Mouse (Mus musculus): ENCODE data around the gene Umod.

Umod gene

GRCm38 (mm10) chr7:119479256-119479655, at the start of gene Umod:
Umod (minus strand) TSS chr7:119479282.
- no peak for DNase-seq (ENCODE audit: low read depth in 2 of 2, low spot score in 2 of 2)

GRCm38 (mm10) chr7:119528617-119529016, 49.5 kb upstream of the Umod start:
- DNase-seq (ENCODE audit: low read depth in 2 of 2, low spot score in 2 of 2) = no peak

DNA sequence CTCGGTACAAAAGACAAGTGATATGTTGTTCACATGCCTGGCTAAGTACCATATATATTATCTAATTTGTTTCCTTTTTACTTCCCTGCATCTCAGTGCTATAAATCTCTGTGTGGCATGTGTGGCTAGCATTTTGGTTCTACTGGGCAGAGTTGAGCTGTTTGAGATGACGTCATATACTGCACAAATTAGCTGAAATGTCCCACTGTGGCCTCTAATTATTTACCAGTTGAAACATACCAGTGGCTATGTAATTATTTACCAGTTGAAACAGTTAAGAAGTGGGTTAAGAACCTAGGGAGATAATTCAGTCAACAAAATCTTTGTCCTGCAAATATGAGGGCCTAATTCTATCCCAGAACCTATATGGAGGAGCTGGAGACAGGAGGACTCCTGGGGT, 48.5 kb upstream of the Umod start:
- DNase-seq (ENCODE audit: low read depth in 2 of 2, low spot score in 2 of 2) = no peak

GRCm38 (mm10) chr7:119527135-119527534, 48.1 kb upstream of the Umod start:
- DNase-seq (ENCODE audit: low read depth in 2 of 2, low spot score in 2 of 2) = no peak

GRCm38 (mm10) chr7:119526486-119526885, 47.4 kb upstream of the Umod start:
- no peak for DNase-seq (ENCODE audit: low read depth in 2 of 2, low spot score in 2 of 2)

- DNase-seq (ENCODE audit: low read depth in 2 of 2, low spot score in 2 of 2) = no peak
These were observed 46.8 kb upstream of the Umod start for GRCm38 (mm10) chr7:119525881-119526281.

GRCm38 (mm10) chr7:119523389-119523788, 44.3 kb upstream of the Umod start, which contains the start of gene Pdilt:
Pdilt (minus strand) TSS chr7:119523489.
- DNase-seq (ENCODE audit: low read depth in 2 of 2, low spot score in 2 of 2) = no peak

DNA sequence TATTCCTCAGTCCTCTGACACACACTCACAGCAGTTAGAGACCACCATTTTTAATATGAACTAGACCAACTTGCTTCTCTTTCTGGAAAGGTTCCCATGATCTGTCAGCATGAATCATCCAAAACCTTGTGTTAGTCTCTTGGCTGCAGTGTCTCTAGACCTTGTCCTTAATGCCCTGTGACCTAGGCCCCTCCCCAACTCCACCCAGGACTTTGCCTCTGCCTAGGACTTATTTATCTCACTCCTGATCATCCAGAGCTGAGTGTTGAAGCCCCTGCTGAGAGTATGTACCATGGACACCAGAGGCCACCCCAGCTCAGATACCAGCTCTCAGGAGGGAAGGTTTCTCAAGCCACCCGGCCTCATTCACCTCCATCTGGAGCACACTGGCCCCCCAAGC, 43.3 kb upstream of the Umod start:
- no peak for DNase-seq (ENCODE audit: low read depth in 2 of 2, low spot score in 2 of 2)

DNA sequence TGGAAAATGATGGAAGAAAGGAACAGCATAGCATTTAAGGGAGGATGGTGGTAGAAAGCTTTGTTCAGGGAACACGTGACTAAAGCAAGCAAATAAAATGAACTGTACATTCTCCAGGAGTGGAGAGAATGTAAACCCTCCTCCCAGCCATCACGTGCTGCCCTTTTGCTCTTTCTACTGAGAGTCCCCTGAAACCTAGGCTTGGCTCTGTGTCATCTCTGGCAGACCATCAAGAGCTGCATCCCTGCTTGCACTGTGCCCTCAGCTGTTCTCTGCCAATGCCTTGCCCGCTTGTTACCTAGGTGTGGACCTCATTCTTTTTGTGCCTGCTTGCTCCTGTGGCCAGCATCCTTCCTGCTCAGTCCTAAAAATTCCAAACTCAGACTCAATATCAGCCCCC, 42.7 kb upstream of the Umod start:
- DNase-seq (ENCODE audit: low read depth in 2 of 2, low spot score in 2 of 2) = no peak

- DNase-seq (ENCODE audit: low read depth in 2 of 2, low spot score in 2 of 2) = no peak
These were observed 40.6 kb upstream of the Umod start for GRCm38 (mm10) chr7:119519654-119520053.

- no peak for DNase-seq (ENCODE audit: low read depth in 2 of 2, low spot score in 2 of 2)
These were observed 40.1 kb upstream of the Umod start, which contains the start of gene Acsm5 for GRCm38 (mm10) chr7:119519163-119519562. Acsm5 (plus strand) TSS chr7:119519463.

DNA sequence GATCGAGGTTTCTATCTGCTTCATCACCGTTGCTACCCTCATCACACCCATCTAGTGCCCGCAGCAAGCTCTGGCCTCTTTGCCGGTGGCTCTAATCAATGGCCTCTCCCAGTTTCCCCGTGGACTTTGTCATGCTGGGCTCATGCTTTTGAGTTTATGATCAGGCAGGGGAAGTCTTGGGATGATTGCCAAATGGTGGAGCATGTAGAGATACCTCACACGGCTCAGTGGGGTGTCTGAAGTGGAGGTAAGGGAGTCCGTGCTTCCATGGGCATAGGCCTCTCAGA, 37.1 kb upstream of the Umod start:
- DNase-seq (ENCODE audit: low read depth in 2 of 2, low spot score in 2 of 2) = no peak

- DNase-seq (ENCODE audit: low read depth in 2 of 2, low spot score in 2 of 2) = no peak
These were observed 36.6 kb upstream of the Umod start for GRCm38 (mm10) chr7:119515492-119516271.

DNA sequence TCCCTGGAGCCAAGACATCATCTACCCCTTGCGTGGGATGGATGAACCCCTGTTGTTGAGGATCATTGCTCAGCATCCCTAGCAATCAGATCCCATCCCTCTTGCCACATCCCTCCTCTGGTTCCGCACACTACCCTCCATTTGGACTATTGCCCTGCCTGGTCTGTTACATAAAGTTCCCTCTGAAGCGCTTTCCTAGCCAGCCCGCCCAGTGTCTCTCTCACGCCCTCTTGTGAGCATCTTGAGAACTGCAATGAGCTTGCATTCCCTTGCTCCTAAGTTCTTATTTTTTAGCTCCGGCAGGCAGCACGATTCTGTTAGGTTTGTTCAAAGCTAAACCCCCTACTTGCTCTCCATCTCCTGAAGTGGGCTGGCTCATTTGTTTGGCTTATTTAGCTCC, 34.0 kb upstream of the Umod start:
- DNase-seq (ENCODE audit: low read depth in 2 of 2, low spot score in 2 of 2) = no peak

- DNase-seq (ENCODE audit: low read depth in 2 of 2, low spot score in 2 of 2) = no peak
These were observed 32.1 kb upstream of the Umod start for GRCm38 (mm10) chr7:119511143-119511542.

- no peak for DNase-seq (ENCODE audit: low read depth in 2 of 2, low spot score in 2 of 2)
These were observed 11.1 kb upstream of the Umod start for GRCm38 (mm10) chr7:119490041-119490780.

DNA sequence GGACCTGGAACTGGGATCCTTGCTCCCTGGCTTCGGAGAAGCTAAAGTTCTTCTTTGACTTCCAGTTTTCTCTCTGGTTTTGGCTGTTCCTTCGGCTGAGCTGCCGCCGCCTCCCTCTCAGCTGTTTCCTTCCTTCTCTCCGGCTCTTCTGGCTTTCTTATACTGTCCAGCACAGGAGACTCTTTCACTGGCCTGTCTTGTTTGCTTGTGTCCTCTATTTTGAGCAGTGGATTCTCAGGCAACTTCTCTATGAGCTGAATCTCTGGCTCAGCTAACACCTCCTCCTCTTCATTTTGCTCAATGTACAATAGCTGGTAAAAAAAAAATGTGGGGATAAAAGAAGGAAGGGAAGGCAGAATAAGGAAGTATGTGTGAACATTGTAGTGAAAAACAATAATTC, 7.6 kb upstream of the Umod start:
- DNase-seq (ENCODE audit: low read depth in 2 of 2, low spot score in 2 of 2) = no peak

DNA sequence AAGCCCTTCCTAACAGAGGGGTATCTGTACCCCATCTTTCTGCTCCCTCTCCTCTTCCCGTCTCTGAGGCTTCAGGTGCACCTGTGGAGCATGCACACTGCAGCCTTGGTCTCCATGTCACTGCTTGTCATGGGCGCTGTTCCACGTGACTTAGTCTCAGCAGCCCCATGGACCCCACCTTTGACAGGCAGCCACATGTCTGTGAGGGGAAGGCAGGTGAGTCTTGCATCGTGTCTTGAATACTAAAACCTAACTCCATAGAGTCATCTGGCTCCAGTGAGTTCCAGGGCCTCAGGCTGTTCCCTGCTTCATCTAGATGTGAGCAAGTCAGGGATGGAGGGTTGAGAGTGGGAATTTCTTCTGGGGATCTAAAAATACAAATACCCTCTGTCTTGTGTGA, 5.1 kb upstream of the Umod start:
- DNase-seq (ENCODE audit: low read depth in 2 of 2, low spot score in 2 of 2) = no peak

DNA sequence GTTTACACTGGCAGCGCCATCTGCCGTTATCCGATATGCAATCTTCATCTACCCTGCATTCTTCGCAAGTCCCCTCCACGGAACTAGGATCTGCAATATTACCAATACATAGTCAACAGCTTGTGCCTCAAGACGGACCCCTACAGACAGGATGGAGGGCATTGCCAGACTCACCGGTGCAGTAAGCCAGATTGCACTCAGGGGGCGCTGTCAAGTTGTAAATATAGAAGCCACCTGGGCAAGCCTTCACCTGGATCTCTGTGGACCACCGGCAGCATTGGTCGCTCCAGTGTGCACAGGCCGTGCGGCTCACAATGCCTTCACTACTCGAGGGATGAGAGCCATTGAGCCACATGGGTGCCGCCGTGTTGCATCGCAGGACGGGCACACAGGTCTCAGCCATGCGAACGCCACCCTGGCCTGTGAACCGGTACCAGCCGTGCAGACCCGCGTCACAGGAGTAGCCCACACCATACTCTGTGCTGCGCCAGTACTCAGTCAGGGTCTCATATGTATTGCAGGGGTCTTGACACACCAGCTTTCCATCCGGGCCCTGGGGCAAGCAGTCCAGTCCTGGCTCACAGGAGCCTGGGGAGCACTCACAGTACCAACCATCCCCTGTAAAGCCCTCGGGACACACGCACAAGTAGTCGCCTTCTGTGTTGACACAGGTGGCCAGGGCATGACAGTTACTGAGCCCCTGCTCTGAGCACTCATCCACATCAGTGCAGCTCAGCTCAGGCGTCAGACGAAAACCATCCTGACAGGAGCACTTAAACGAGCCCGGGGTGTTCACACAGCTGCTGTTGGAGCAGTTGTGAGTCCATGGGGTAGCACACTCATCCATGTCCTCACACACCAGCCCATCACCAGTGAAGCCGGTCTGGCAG, 2.3 kb downstream of the Umod start:
- no peak for DNase-seq (ENCODE audit: low read depth in 2 of 2, low spot score in 2 of 2)

DNA sequence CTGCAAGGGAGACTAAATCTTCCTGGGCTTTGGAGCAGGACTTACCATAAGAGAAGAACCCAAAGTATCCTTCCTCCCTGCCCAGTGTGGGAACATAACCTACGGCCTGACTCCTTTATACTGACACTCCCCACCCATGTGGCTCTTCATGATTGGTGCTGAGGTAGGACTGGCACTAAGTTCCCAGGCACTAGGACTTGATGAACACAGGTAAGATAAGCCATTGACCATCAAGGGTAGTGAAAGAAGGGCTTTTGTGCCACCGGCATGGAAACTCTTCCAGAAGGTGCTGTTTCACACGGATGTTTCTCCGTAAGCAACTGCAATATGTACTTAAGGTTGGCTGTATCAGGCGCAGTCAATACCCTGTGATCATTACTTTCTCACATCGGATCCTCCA, 19.9 kb downstream of the Umod start, which contains the start of gene Gp2:
TSS of gene Gp2 (minus strand) at position 101 of the 400 bp plus-strand sequence.
- DNase-seq (ENCODE audit: low read depth in 2 of 2, low spot score in 2 of 2) = no peak

DNA sequence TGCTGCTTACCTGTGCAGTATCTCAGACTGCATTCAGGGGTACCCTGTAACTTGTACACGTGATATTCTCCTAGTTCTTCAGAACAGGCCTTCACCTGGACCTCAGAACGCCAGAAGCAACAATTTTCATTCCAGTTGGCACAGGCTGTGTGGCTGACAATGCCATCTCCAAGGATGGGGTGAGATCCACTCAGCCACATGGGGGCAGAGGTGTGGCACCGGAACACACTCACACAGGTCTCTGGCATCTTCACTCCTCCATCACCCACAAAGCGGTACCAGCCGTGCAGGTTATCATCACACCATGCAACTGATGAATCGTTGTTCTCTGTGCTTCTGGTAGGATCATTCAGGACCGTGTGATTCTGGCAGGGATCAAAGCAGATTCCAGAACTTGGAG, 24.9 kb downstream of the Umod start:
- DNase-seq (ENCODE audit: low read depth in 2 of 2, low spot score in 2 of 2) = no peak

DNA sequence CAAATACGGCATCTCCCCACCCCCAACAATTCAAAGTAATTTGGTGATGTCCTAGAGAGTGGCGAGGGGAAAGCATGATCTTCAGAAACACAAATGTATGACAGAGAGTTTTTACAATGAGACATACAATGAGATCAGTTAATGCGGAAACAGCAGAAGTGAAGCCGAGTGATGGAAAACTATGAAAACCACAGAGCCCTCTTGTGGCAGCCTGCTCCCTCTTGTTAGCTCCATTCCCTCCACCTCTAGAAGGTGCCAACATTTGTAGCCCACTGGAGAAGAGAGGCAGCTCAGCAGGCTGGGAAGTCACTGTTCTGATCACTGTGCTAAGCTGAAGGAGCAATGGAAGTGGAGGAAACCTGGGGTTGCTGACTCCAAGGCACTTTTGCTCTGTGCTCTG, 35.2 kb downstream of the Umod start:
- DNase-seq (ENCODE audit: low read depth in 2 of 2, low spot score in 2 of 2) = no peak

All from CD8-positive naive resting alpha-beta T cell, adult 2 months (primary cell).